Mouse (Mus musculus) granulocyte monocyte progenitor cell, adult 5-6 weeks (primary cell): ENCODE data around the gene Scyl1. TPM values are rescaled to one million over a fixed set of nuclear protein-coding genes. Genes with fewer than 3 reads are reported as not detected.

ENCODE experiments used
- ATAC-seq: replicated peaks from 2 replicates; pipeline ENCODE4 v1.8.0; 2016; ENCODE audit warnings: mild to moderate bottlenecking, moderate TSS enrichment, inconsistent platforms; ENCODE audit not compliant: poor library complexity, severe bottlenecking
- total RNA-seq, 2 experiments: library from RNA; stranded (forward) in 1 of 2; stranded (reverse) in 1 of 2; fragments of 200-712, 200-1000 nt in 1 of 2; fragments of >200 nt in 1 of 2; fragmentation: Nextera tagmentation in 1 of 2; gene quantifications; 2 replicates each; pipeline ENCODE4 v1.2.3; 2014 to 2017

The Scyl1 gene
- total RNA-seq (2014; fragmentation: Nextera tagmentation) (40.9 and 47.7 TPM in 2 replicates), total RNA-seq (2017) (22.8 and 23.3 TPM in 2 replicates)

- ATAC-seq = peak; percentile 93
These were observed at the start of gene Scyl1 for GRCm38 (mm10) chr19:5770925-5771860. Gene Scyl1, minus strand, starts transcription at chr19:5771419.

GRCm38 (mm10) chr19:5819549-5819948 lies 48.3 kb upstream of the Scyl1 start:
- ATAC-seq = no peak

GRCm38 (mm10) chr19:5818590-5818977 lies 47.4 kb upstream of the Scyl1 start:
- no peak for ATAC-seq

- peak; percentile 81 for ATAC-seq
These were observed 46.7 kb upstream of the Scyl1 start for GRCm38 (mm10) chr19:5817703-5818589.

- ATAC-seq = no peak
These were observed 44.7 kb upstream of the Scyl1 start for GRCm38 (mm10) chr19:5815928-5816327.

GRCm38 (mm10) chr19:5815010-5815409 lies 43.8 kb upstream of the Scyl1 start:
- ATAC-seq = no peak

- peak; percentile 66; the same call in 1 of the 2 replicates for ATAC-seq
These were observed 42.8 kb upstream of the Scyl1 start for GRCm38 (mm10) chr19:5814048-5814447.

- no peak for ATAC-seq
These were observed 42.3 kb upstream of the Scyl1 start for GRCm38 (mm10) chr19:5813567-5813966.

- ATAC-seq = no peak
These were observed 40.7 kb upstream of the Scyl1 start for GRCm38 (mm10) chr19:5811771-5812504.

- ATAC-seq = no peak
These were observed 39.8 kb upstream of the Scyl1 start for GRCm38 (mm10) chr19:5810840-5811563.

GRCm38 (mm10) chr19:5810103-5810839 lies 39.1 kb upstream of the Scyl1 start:
- no peak for ATAC-seq

GRCm38 (mm10) chr19:5809712-5810089 lies 38.5 kb upstream of the Scyl1 start:
- no peak for ATAC-seq

GRCm38 (mm10) chr19:5808955-5809711 lies 37.9 kb upstream of the Scyl1 start:
- no peak for ATAC-seq

GRCm38 (mm10) chr19:5807740-5808139 lies 36.5 kb upstream of the Scyl1 start:
- 0 out of 2 replicates have a peak, but pooled peaks have one; percentile 2 for ATAC-seq

GRCm38 (mm10) chr19:5806809-5807205 lies 35.6 kb upstream of the Scyl1 start:
- peak; percentile 18 for ATAC-seq

GRCm38 (mm10) chr19:5806051-5806808 lies 35.0 kb upstream of the Scyl1 start:
- no peak for ATAC-seq

- ATAC-seq = no peak
These were observed 33.2 kb upstream of the Scyl1 start for GRCm38 (mm10) chr19:5804371-5804899.
